Mouse (Mus musculus): ENCODE results near the gene Trem3. TPM values are rescaled to one million over a fixed set of nuclear protein-coding genes. Genes with fewer than 3 reads are reported as not detected.

The Trem3 gene
- polyA plus RNA-seq, 1 experiment from 2014 or later = not detected

- no peaks in the 10 kb centered on the region for H3K4me1 ChIP-seq (ENCODE audit: control insufficient read depth, insufficient read depth, low read length)
- no peak overlapping the region for H3K9ac ChIP-seq (ENCODE audit: low read length)
- H3K9me3 ChIP-seq (replicated peaks; ENCODE audit: control insufficient read depth, low read length) = no peaks in the 10 kb centered on the region
- DNase-seq (ENCODE audit: low spot score) (no peak), ATAC-seq (no peak)
- 53% methylated on average over 7 of the region's 7 CpGs for WGBS
- H3K27ac ChIP-seq (ENCODE audit: low read depth, low read length) = no peak overlapping the region
- no peak overlapping the region for H3K4me2 ChIP-seq (ENCODE audit: low read length)
- H3K27me3 ChIP-seq (replicated peaks; ENCODE audit: control insufficient read depth, insufficient read depth, low read length) = no peaks in the 10 kb centered on the region
- H3K36me3 ChIP-seq (ENCODE audit: control insufficient read depth, insufficient read depth, low read length) = no peaks in the 10 kb centered on the region
- no peak overlapping the region for H3K4me3 ChIP-seq (ENCODE audit: low read depth, low read length)
These were observed 28.2 kb downstream of the Trem3 start for GRCm38 (mm10) chr17:48275736-48276135.

DNA sequence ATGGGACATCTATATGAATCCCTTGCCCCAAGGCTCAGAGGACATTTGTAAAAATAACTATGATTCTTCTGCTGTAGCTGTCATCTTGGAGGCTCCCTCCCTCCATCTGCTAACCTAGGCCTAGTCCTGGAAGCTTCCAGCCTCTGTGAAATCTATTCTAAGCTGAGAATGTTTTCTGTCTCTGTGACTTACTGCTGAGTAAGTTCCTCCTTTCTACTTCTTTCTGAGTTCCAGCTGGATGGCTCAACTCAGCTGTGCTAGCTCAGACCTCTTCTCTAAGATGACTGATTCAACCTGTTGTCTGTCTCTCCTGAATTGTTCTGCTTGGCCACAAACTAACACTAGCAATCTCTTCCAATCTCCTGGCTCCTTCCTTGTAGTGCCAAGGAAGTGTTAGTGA, 30.8 kb downstream of the Trem3 start:
- no peak for ATAC-seq
- H3K36me3 ChIP-seq (ENCODE audit: control insufficient read depth, insufficient read depth, low read length) = no peaks in the 10 kb centered on the region
- no peak overlapping the region for H3K27ac ChIP-seq (ENCODE audit: low read depth, low read length)
- no peaks in the 10 kb centered on the region for H3K27me3 ChIP-seq (replicated peaks; ENCODE audit: control insufficient read depth, insufficient read depth, low read length)
- no peak overlapping the region for H3K9ac ChIP-seq (ENCODE audit: low read length)
- peaks cover 6% of the 10 kb centered on the region for H3K4me1 ChIP-seq (ENCODE audit: control insufficient read depth, insufficient read depth, low read length)
- H3K9me3 ChIP-seq (replicated peaks; ENCODE audit: control insufficient read depth, low read length) = no peaks in the 10 kb centered on the region
- no peak overlapping the region for H3K4me2 ChIP-seq (ENCODE audit: low read length)
- no peak overlapping the region for H3K4me3 ChIP-seq (ENCODE audit: low read depth, low read length)
- no peak for DNase-seq (ENCODE audit: low spot score)

DNA sequence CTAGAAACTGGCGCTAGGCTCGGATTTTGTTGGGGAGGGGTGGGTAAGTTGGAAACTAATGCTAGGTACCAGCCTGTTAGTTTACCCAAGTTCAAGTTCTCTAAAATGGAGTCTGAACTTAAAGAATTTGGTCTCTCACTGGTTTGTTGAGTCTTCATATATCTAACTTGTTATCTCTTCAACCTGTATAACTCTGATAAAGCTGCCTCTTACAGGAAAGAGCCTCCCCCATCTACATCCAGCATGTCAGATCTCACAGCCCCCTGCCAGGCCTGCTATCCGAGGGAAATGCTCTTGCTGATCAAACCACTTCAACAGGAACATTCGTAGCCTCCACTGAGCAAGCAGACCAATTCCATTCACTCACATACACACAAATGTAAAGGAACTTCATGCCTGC, 31.4 kb downstream of the Trem3 start:
- no peak overlapping the region for H3K27ac ChIP-seq (ENCODE audit: low read depth, low read length)
- WGBS = 90% methylated on average over 4 of the region's 4 CpGs
- no peak for ATAC-seq
- no peaks in the 10 kb centered on the region for H3K9me3 ChIP-seq (replicated peaks; ENCODE audit: control insufficient read depth, low read length)
- no peak overlapping the region for H3K4me3 ChIP-seq (ENCODE audit: low read depth, low read length)
- no peaks in the 10 kb centered on the region for H3K36me3 ChIP-seq (ENCODE audit: control insufficient read depth, insufficient read depth, low read length)
- H3K9ac ChIP-seq (ENCODE audit: low read length) = no peak overlapping the region
- no peak for DNase-seq (ENCODE audit: low spot score)
- H3K4me2 ChIP-seq (ENCODE audit: low read length) = no peak overlapping the region
- peaks cover 6% of the 10 kb centered on the region for H3K4me1 ChIP-seq (ENCODE audit: control insufficient read depth, insufficient read depth, low read length)
- no peaks in the 10 kb centered on the region for H3K27me3 ChIP-seq (replicated peaks; ENCODE audit: control insufficient read depth, insufficient read depth, low read length)

GRCm38 (mm10) chr17:48280943-48281738, 33.6 kb downstream of the Trem3 start:
- DNase-seq (ENCODE audit: low spot score) = no peak
- H3K27ac ChIP-seq (ENCODE audit: low read depth, low read length) = no peak overlapping the region

GRCm38 (mm10) chr17:48281739-48282085, 34.1 kb downstream of the Trem3 start:
- peak; percentile 76 for ATAC-seq
- Histone ChIP-seq H3K4me1 (ENCODE audit: control insufficient read depth, insufficient read depth, low read length) (peaks cover 6% of the 10 kb centered on the region), H3K4me3 (ENCODE audit: low read depth, low read length) (peak overlapping the region; percentile 28), H3K9me3 (replicated peaks; ENCODE audit: control insufficient read depth, low read length) (no peaks in the 10 kb centered on the region), H3K27ac (ENCODE audit: low read depth, low read length) (no peak overlapping the region), H3K36me3 (ENCODE audit: control insufficient read depth, insufficient read depth, low read length) (no peaks in the 10 kb centered on the region), H3K9ac (ENCODE audit: low read length) (peak overlapping the region; percentile 56), H3K4me2 (ENCODE audit: low read length) (peak overlapping the region; percentile 53), H3K27me3 (replicated peaks; ENCODE audit: control insufficient read depth, insufficient read depth, low read length) (no peaks in the 10 kb centered on the region)
- WGBS = 4% methylated on average over 3 of the region's 3 CpGs
- peak; percentile 78 for DNase-seq (ENCODE audit: low spot score)

More at GRCm38 (mm10) chr17:48280943-48281738, 33.6 kb downstream of the Trem3 start:
- Histone ChIP-seq H3K27me3 (replicated peaks; ENCODE audit: control insufficient read depth, insufficient read depth, low read length) (no peaks in the 10 kb centered on the region), H3K9me3 (replicated peaks; ENCODE audit: control insufficient read depth, low read length) (no peaks in the 10 kb centered on the region), H3K9ac (ENCODE audit: low read length) (peak overlapping the region; percentile 56), H3K4me2 (ENCODE audit: low read length) (peak overlapping the region; percentile 53), H3K36me3 (ENCODE audit: control insufficient read depth, insufficient read depth, low read length) (no peaks in the 10 kb centered on the region), H3K4me3 (ENCODE audit: low read depth, low read length) (peak overlapping the region; percentile 28), H3K4me1 (ENCODE audit: control insufficient read depth, insufficient read depth, low read length) (peaks cover 6% of the 10 kb centered on the region)
- 21% methylated on average over 18 of the region's 18 CpGs for WGBS
- ATAC-seq = peak; percentile 74

DNA sequence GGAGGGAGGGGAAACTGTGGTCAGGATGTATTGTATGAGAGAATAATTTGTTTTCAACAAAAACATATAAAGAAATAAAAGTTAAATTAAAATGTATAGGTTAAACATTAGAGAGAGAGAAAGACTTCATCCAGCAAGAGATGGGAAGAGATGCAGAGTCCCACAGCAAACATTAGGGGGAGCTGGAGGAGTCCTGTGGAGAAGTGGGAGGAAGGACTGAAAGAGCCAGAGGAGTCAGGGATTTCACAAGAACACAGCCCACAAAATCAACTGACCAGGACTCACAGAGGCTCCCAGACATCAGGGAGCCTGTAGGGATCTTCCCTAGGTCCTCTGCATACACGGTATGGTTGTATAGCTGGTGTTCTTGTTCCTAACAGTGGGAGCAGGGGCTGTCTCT, 39.2 kb downstream of the Trem3 start:
- 62% methylated on average over 1 of the region's 1 CpGs for WGBS
- Histone ChIP-seq H3K4me1 (ENCODE audit: control insufficient read depth, insufficient read depth, low read length) (no peaks in the 10 kb centered on the region), H3K9me3 (replicated peaks; ENCODE audit: control insufficient read depth, low read length) (no peaks in the 10 kb centered on the region; the same call in 1 of the 2 replicates), H3K27ac (ENCODE audit: low read depth, low read length) (no peak overlapping the region), H3K9ac (ENCODE audit: low read length) (no peak overlapping the region), H3K4me3 (ENCODE audit: low read depth, low read length) (no peak overlapping the region), H3K27me3 (replicated peaks; ENCODE audit: control insufficient read depth, insufficient read depth, low read length) (no peaks in the 10 kb centered on the region), H3K4me2 (ENCODE audit: low read length) (no peak overlapping the region), H3K36me3 (ENCODE audit: control insufficient read depth, insufficient read depth, low read length) (no peaks in the 10 kb centered on the region)
- DNase-seq (ENCODE audit: low spot score) (no peak), ATAC-seq (no peak)

- H3K27me3 ChIP-seq (replicated peaks; ENCODE audit: control insufficient read depth, insufficient read depth, low read length) = no peaks in the 10 kb centered on the region
- H3K4me2 ChIP-seq (ENCODE audit: low read length) = no peak overlapping the region
- no peaks in the 10 kb centered on the region; the same call in 1 of the 2 replicates for H3K9me3 ChIP-seq (replicated peaks; ENCODE audit: control insufficient read depth, low read length)
- no peak overlapping the region for H3K9ac ChIP-seq (ENCODE audit: low read length)
- ATAC-seq (no peak), DNase-seq (ENCODE audit: low spot score) (no peak)
- no peak overlapping the region for H3K27ac ChIP-seq (ENCODE audit: low read depth, low read length)
- H3K36me3 ChIP-seq (ENCODE audit: control insufficient read depth, insufficient read depth, low read length) = no peaks in the 10 kb centered on the region
- no peaks in the 10 kb centered on the region for H3K4me1 ChIP-seq (ENCODE audit: control insufficient read depth, insufficient read depth, low read length)
- no peak overlapping the region for H3K4me3 ChIP-seq (ENCODE audit: low read depth, low read length)
- 65% methylated on average over 2 of the region's 2 CpGs for WGBS
These were observed 39.7 kb downstream of the Trem3 start for GRCm38 (mm10) chr17:48287276-48287675.

DNA sequence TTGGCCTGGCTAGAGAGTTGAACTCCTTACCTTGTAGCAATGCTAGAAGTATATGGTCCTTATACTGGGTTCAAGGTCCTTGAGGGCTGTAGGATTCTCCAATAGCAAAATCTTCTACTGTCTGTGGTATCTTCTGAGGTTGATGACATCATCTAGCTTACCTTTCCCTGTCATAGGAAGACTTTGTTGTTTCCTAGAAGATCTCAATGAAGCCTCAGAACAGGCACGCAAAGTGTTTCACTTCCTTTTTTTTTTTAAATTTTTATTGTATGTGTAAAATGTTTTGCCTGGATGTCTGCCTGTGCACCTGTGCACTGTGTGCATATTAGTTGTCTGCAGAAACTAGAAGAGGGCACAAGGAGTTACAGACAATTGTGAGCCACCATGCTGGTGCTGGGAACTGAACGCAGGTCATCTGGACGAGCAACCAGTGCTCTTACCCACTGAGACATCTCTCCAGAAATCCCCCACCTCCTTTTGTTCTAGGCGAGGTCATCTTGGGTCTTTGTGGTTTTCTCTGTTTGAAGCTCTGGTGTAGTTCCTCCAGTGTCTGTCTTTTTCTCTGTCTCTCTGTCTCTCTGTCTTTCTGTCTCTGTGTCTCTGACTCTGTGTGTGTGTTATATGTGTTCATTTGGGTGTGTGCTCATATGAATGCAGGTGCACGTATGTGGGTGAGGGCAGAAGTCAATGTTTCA, 46.1 kb downstream of the Trem3 start:
- H3K27me3 ChIP-seq (replicated peaks; ENCODE audit: control insufficient read depth, insufficient read depth, low read length) = no peaks in the 10 kb centered on the region
- H3K9me3 ChIP-seq (replicated peaks; ENCODE audit: control insufficient read depth, low read length) = no peaks in the 10 kb centered on the region; the same call in 1 of the 2 replicates
- no peak overlapping the region for H3K9ac ChIP-seq (ENCODE audit: low read length)
- H3K4me2 ChIP-seq (ENCODE audit: low read length) = no peak overlapping the region
- WGBS = 82% methylated on average over 5 of the region's 5 CpGs
- no peak overlapping the region for H3K27ac ChIP-seq (ENCODE audit: low read depth, low read length)
- no peak for DNase-seq (ENCODE audit: low spot score)
- no peaks in the 10 kb centered on the region for H3K36me3 ChIP-seq (ENCODE audit: control insufficient read depth, insufficient read depth, low read length)
- ATAC-seq = no peak
- no peaks in the 10 kb centered on the region for H3K4me1 ChIP-seq (ENCODE audit: control insufficient read depth, insufficient read depth, low read length)
- H3K4me3 ChIP-seq (ENCODE audit: low read depth, low read length) = no peak overlapping the region

- ATAC-seq = no peak
- no peaks in the 10 kb centered on the region for H3K4me1 ChIP-seq (ENCODE audit: control insufficient read depth, insufficient read depth, low read length)
- no peak within 1 kb of the TSS for H3K4me3 ChIP-seq (ENCODE audit: low read depth, low read length)
- no peak for DNase-seq (ENCODE audit: low spot score)
- 37% methylated on average over 3 of the region's 4 CpGs for WGBS
- no peak within 1 kb of the TSS for H3K4me2 ChIP-seq (ENCODE audit: low read length)
- H3K9ac ChIP-seq (ENCODE audit: low read length) = no peak within 1 kb of the TSS
- H3K36me3 ChIP-seq (ENCODE audit: control insufficient read depth, insufficient read depth, low read length) = no peaks in the 10 kb centered on the region
- no peaks in the 10 kb centered on the region for H3K9me3 ChIP-seq (replicated peaks; ENCODE audit: control insufficient read depth, low read length)
- H3K27me3 ChIP-seq (replicated peaks; ENCODE audit: control insufficient read depth, insufficient read depth, low read length) = no peaks in the 10 kb centered on the region
- H3K27ac ChIP-seq (ENCODE audit: low read depth, low read length) = no peak within 1 kb of the TSS
These were observed 51.6 kb downstream of the Trem3 start, which contains the start of gene Treml2 for GRCm38 (mm10) chr17:48299203-48299602. TSS of gene Treml2 (plus strand) at chr17:48299498.
